Mouse (Mus musculus) liver, embryonic 16.5 days (tissue): ENCODE results near the gene Cyp17a1. TPM values are rescaled to one million over a fixed set of nuclear protein-coding genes. Genes with fewer than 3 reads are reported as not detected.

Source experiments
- ATAC-seq: fragments of 200-750 bp; cut with Nextera tagmentation; 2 replicates; pipeline ENCODE4 v1.8.0; 2017; ENCODE audit warnings: low read depth, mild to moderate bottlenecking, moderate number of reproducible peaks, moderate library complexity
- H3K27ac ChIP-seq: fragments of 300-500 bp; sonication (generic); 2 replicates; pipeline ENCODE4 v1.5.1; 2014; ENCODE audit warnings: mild to moderate bottlenecking, low read length
- H3K27me3 ChIP-seq: fragments of 300-500 bp; sonication (generic); 2 replicates; pipeline ENCODE4 v1.6.1; 2014; ENCODE audit warnings: low read depth, low read length, mixed read lengths; ENCODE audit not compliant: control insufficient read depth, insufficient read depth
- H3K36me3 ChIP-seq: fragments of 300-500 bp; sonication (generic); 2 replicates; pipeline ENCODE4 v1.6.1; 2014; ENCODE audit warnings: mild to moderate bottlenecking; ENCODE audit not compliant: control insufficient read depth, insufficient read depth
- H3K4me1 ChIP-seq: fragments of 300-500 bp; sonication (generic); 2 replicates; pipeline ENCODE4 v1.6.1; 2014; ENCODE audit warnings: low read depth, low read length, mixed read lengths; ENCODE audit not compliant: control insufficient read depth
- H3K4me2 ChIP-seq: fragments of 300-500 bp; sonication (generic); 2 replicates; pipeline ENCODE4 v1.6.1; 2014; ENCODE audit warnings: low read depth, low read length, mixed read lengths
- H3K4me3 ChIP-seq: fragments of 300-500 bp; sonication (generic); 2 replicates; pipeline ENCODE4 v1.5.1; 2014; ENCODE audit warnings: low read depth, mild to moderate bottlenecking, low read length
- H3K9ac ChIP-seq: fragments of 300-500 bp; sonication (generic); 2 replicates; pipeline ENCODE4 v1.6.1; 2014; ENCODE audit warnings: low read depth, low read length
- H3K9me3 ChIP-seq: fragments of 300-500 bp; sonication (generic); replicated peaks from 2 replicates; pipeline ENCODE4 v1.6.1; 2016; ENCODE audit warnings: low read length; ENCODE audit not compliant: control insufficient read depth
- WGBS: fragments of 180-500 bp; shearing (Covaris S2); extraction: QIAGEN DNeasy Blood & Tissue Kit; methylation state at CpG from one replicate; pipeline ENCODE4 v1.1.7; 2014; ENCODE audit not compliant: insufficient replicate concordance; 5-methylcytosine and 5-hydroxymethylcytosine counted together
- polyA plus RNA-seq: library from polyadenylated mRNA; unstranded; fragments of >200 nt; fragmentation: Nextera tagmentation; extraction: Ambion mirVana; gene quantifications from 2 replicates; pipeline ENCODE4 v1.2.1, GENCODE M21; 2015

The Cyp17a1 gene
- polyA plus RNA-seq, 1 experiment from 2014 or later, result 2.4 TPM

DNA sequence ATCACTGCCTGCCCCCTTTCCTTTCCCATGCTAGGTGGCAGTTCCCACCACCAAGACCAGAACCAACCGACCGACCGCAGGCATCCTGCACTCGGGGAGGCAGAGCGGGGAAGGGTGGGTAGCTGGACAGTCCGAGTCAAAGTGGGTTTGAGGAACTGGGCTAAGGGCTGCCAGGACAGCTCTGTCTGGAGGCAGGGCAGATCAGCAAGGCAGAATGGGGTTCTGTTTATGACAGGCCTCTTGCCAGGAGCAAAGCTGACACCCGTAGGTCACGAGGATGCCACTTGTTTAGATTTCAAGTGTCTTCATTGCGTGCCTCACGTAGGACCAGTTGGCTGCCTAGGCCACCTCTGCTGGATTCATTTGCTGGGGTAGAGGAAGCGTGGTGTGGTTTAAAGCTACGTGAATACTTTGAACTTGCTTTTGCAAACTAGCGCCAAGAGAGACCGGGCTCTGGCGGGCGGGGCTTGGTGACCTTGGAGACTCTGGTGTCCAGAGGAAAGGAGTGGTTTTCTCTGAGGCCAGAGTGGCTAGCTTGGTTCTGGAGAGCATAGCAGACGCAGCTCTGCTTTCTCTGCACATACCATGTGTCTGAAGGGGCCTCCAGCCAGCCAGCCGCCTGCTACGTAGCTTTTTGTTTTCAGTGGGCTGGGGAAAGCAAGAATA is 31.4 kb downstream of the Cyp17a1 start:
- Histone ChIP-seq H3K27me3 (no peaks in the 10 kb centered on the region), H3K9me3 (no peaks in the 10 kb centered on the region), H3K9ac (no peak overlapping the region), H3K27ac (no peak overlapping the region; the same call in 1 of the 2 replicates), H3K4me1 (peaks cover 53% of the 10 kb centered on the region), H3K36me3 (peaks cover 5% of the 10 kb centered on the region), H3K4me3 (no peak overlapping the region), H3K4me2 (no peak overlapping the region)
- WGBS, result 53% methylated on average over 19 of the region's 19 CpGs
- ATAC-seq, result peak; percentile 15; the same call in 1 of the 2 replicates

GRCm38 (mm10) chr19:46640780-46641179 is 32.2 kb downstream of the Cyp17a1 start:
- no peak overlapping the region for H3K4me3 ChIP-seq
- peaks cover 3% of the 10 kb centered on the region; the same call in 1 of the 2 replicates for H3K36me3 ChIP-seq
- H3K9me3 ChIP-seq, result no peaks in the 10 kb centered on the region
- no peaks in the 10 kb centered on the region for H3K27me3 ChIP-seq
- peaks cover 59% of the 10 kb centered on the region for H3K4me1 ChIP-seq
- WGBS, result 70% methylated on average over 8 of the region's 8 CpGs
- ATAC-seq, result no peak
- no peak overlapping the region; the same call in 1 of the 2 replicates for H3K27ac ChIP-seq
- no peak overlapping the region for H3K9ac ChIP-seq
- H3K4me2 ChIP-seq, result no peak overlapping the region

DNA sequence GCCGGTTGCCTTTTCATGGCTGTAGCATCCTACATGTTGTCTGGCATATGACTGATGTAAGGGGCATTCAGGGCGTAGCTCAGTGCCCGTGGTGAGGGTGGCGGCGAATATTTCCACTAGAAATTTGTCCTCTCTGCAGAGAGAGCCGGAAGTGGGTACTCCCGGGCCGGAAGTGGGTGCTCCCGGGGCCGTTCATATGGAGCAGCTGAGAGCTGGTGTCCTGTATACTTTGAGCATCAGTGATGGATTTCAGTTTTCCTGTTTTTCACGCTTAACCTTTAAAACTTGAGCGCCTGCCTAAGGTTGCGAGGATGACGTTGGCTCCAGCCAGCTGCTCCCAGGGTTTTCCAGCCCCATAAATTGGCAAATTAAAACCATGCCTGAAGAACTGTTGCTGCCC is 33.5 kb downstream of the Cyp17a1 start:
- 75% methylated on average over 14 of the region's 14 CpGs for WGBS
- no peak overlapping the region for H3K27ac ChIP-seq

GRCm38 (mm10) chr19:46639053-46639452 is 33.9 kb downstream of the Cyp17a1 start:
- ATAC-seq, result no peak
- Histone ChIP-seq H3K27ac (no peak overlapping the region), H3K9ac (no peak overlapping the region)

More for the DNA sequence above, 33.5 kb downstream of the Cyp17a1 start:
- Histone ChIP-seq H3K4me2 (no peak overlapping the region), H3K27me3 (no peaks in the 10 kb centered on the region), H3K36me3 (peaks cover 3% of the 10 kb centered on the region; the same call in 1 of the 2 replicates), H3K4me3 (no peak overlapping the region), H3K4me1 (peaks cover 55% of the 10 kb centered on the region), H3K9me3 (no peaks in the 10 kb centered on the region), H3K9ac (no peak overlapping the region)
- ATAC-seq, result no peak

DNA sequence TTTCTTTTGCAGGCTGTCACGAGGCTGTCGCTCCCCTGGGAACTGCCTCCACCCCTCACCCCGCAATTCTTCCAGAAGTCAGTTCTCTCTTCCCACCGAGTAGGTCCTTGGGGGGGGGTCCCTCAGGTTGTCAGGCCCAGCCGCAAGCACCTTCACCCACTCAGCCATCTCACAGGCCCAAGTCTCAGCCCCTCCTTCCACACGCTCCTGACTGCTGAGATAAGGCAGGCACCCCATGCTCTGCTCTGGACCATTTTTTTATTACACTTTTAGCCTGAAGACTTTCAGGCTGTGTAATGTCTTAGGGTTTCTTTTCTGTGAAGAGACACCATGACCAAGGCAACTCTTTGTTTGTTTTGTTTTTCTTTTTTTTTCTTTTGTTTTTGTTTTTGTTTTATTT is 35.4 kb downstream of the Cyp17a1 start:
- no peak overlapping the region for H3K4me3 ChIP-seq
- no peak overlapping the region for H3K27ac ChIP-seq
- H3K4me2 ChIP-seq, result no peak overlapping the region
- H3K9ac ChIP-seq, result no peak overlapping the region
- no peaks in the 10 kb centered on the region for H3K27me3 ChIP-seq
- peaks cover 44% of the 10 kb centered on the region for H3K4me1 ChIP-seq
- peaks cover 3% of the 10 kb centered on the region for H3K36me3 ChIP-seq
- 56% methylated on average over 6 of the region's 6 CpGs for WGBS
- no peaks in the 10 kb centered on the region for H3K9me3 ChIP-seq
- ATAC-seq, result peak; percentile 43; the same call in 1 of the 2 replicates

More at GRCm38 (mm10) chr19:46639053-46639452, 33.9 kb downstream of the Cyp17a1 start:
- H3K27me3 ChIP-seq, result no peaks in the 10 kb centered on the region
- H3K4me3 ChIP-seq, result no peak overlapping the region
- no peak overlapping the region for H3K4me2 ChIP-seq
- H3K36me3 ChIP-seq, result peaks cover 3% of the 10 kb centered on the region; the same call in 1 of the 2 replicates
- H3K4me1 ChIP-seq, result peaks cover 50% of the 10 kb centered on the region
- no peaks in the 10 kb centered on the region for H3K9me3 ChIP-seq

DNA sequence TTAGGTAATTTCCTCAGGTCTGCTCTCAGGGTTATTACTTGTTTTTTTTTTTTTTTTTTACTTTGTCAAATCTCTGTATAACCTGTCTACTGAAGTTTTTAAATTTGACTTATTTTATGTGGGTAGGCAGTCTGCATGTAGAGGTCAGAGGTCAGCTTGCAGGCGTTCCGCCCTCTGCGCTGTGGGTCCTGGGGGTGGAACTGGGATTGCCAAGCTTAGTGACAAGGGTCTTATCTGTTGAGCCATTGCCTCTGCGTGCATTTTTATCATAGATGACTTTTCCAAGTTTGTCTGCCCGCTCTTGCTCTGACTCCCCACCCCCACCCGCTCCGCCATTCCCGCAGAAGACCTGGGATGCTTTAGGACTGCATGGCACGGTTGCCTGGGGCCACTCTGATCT is 37.2 kb downstream of the Cyp17a1 start:
- Histone ChIP-seq H3K9ac (no peak overlapping the region), H3K27me3 (no peaks in the 10 kb centered on the region), H3K4me2 (no peak overlapping the region), H3K9me3 (no peaks in the 10 kb centered on the region), H3K4me3 (no peak overlapping the region), H3K4me1 (peaks cover 38% of the 10 kb centered on the region), H3K36me3 (peaks cover 3% of the 10 kb centered on the region), H3K27ac (no peak overlapping the region)
- WGBS, result 41% methylated on average over 9 of the region's 9 CpGs
- peak; percentile 50; the same call in 1 of the 2 replicates for ATAC-seq

DNA sequence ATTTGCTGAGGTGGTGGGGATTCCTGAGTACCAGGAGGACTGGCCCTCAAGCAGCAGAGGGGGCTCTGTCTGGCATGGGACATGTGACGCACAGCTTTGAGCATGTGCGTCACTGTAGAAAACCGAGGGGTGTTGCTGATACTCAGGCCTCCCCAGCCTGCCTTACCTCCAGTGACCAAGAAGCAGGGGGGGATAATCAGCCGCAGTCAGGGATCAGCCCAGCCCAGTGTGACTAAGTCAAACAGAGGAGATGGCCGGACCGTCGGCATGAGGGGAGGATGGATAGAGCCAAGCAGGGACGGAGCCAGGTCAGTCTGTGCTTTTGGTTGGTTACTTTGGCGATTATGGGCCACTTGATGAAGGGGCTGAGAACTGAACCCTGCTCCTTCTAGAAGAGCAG is 41.3 kb downstream of the Cyp17a1 start:
- Histone ChIP-seq H3K27me3 (no peaks in the 10 kb centered on the region), H3K9me3 (no peaks in the 10 kb centered on the region), H3K4me1 (peaks cover 26% of the 10 kb centered on the region), H3K4me3 (no peak overlapping the region), H3K4me2 (no peak overlapping the region), H3K36me3 (no peaks in the 10 kb centered on the region; the same call in 1 of the 2 replicates), H3K27ac (no peak overlapping the region), H3K9ac (no peak overlapping the region)
- WGBS, result 71% methylated on average over 9 of the region's 9 CpGs
- no peak for ATAC-seq

GRCm38 (mm10) chr19:46629807-46630206 is 43.2 kb downstream of the Cyp17a1 start:
- no peak overlapping the region for H3K27ac ChIP-seq
- WGBS, result 65% methylated on average over 9 of the region's 9 CpGs

DNA sequence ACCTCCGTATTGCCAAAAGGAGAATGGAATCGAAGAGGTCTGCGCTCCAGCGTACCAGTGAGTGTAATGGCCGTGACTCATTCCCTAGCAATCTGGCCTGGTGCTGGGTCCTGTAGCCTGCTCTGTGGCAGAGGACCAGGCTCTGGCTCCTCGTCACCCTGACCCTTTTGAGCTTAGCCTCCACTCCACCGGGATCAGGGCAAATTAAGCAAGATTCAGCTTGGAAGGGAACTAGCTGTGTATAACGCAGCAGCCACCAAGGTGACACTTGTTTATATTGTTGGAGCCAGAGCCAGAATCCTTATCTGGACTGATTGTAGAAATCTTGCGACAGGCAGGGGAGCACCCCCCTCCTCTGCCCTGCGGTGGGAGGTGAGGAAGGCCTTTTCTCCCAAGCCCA is 44.6 kb downstream of the Cyp17a1 start:
- Histone ChIP-seq H3K36me3 (no peaks in the 10 kb centered on the region; the same call in 1 of the 2 replicates), H3K9me3 (no peaks in the 10 kb centered on the region), H3K27ac (no peak overlapping the region), H3K4me2 (no peak overlapping the region), H3K27me3 (no peaks in the 10 kb centered on the region), H3K4me3 (no peak overlapping the region), H3K9ac (no peak overlapping the region), H3K4me1 (peaks cover 11% of the 10 kb centered on the region)
- 67% methylated on average over 10 of the region's 10 CpGs for WGBS
- peak; percentile 40 for ATAC-seq

More at GRCm38 (mm10) chr19:46629807-46630206, 43.2 kb downstream of the Cyp17a1 start:
- Histone ChIP-seq H3K9ac (no peak overlapping the region), H3K4me3 (no peak overlapping the region), H3K36me3 (no peaks in the 10 kb centered on the region; the same call in 1 of the 2 replicates), H3K4me1 (peaks cover 11% of the 10 kb centered on the region), H3K4me2 (no peak overlapping the region), H3K27me3 (no peaks in the 10 kb centered on the region), H3K9me3 (no peaks in the 10 kb centered on the region)
- ATAC-seq, result no peak
